Mouse (Mus musculus) hindbrain, embryonic 10.5 days (tissue): Measurements from ENCODE around the gene Prkcsh. TPM values are rescaled to one million over a fixed set of nuclear protein-coding genes. Genes with fewer than 3 reads are reported as not detected.

Experiments used
- DNase-seq: peaks from one replicate; pipeline ENCODE4 v3.0.0-alpha.2; 2017; ENCODE audit warnings: low spot score
- H3K27ac ChIP-seq: fragments of 300-500 bp; sonication (generic); 2 replicates; pipeline ENCODE4 v1.5.1; 2016; ENCODE audit warnings: mild to moderate bottlenecking, moderate library complexity
- H3K27me3 ChIP-seq: fragments of 300-500 bp; sonication (generic); 2 replicates; pipeline ENCODE4 v1.6.1; 2016; ENCODE audit warnings: mild to moderate bottlenecking; ENCODE audit not compliant: poor library complexity, insufficient read depth, severe bottlenecking
- H3K36me3 ChIP-seq: fragments of 300-500 bp; sonication (generic); 2 replicates; pipeline ENCODE4 v1.6.1; 2016; ENCODE audit warnings: mild to moderate bottlenecking, moderate library complexity
- H3K4me1 ChIP-seq: fragments of 300-500 bp; sonication (generic); replicated peaks from 2 replicates; pipeline ENCODE4 v1.6.1; 2016; ENCODE audit warnings: mild to moderate bottlenecking
- H3K4me3 ChIP-seq: fragments of 300-500 bp; sonication (generic); 2 replicates; pipeline ENCODE4 v1.5.1; 2016; ENCODE audit warnings: mild to moderate bottlenecking, moderate library complexity
- H3K9me3 ChIP-seq: fragments of 300-500 bp; sonication (generic); 2 replicates; pipeline ENCODE4 v1.6.1; 2016; ENCODE audit warnings: mild to moderate bottlenecking, moderate library complexity
- WGBS: fragments of 180-500 bp; shearing (Covaris S2); methylation state at CpG from one replicate; pipeline ENCODE4 v1.1.7; 2016; 5-methylcytosine and 5-hydroxymethylcytosine counted together
- polyA plus RNA-seq: library from polyadenylated mRNA; unstranded; fragments of >200 nt; fragmentation: Nextera tagmentation; extraction: Ambion mirVana; gene quantifications from 2 replicates; pipeline ENCODE4 v1.2.1, GENCODE M21; 2016

Prkcsh gene
- polyA plus RNA-seq, 1 experiment from 2014 or later, result 115 TPM

- Histone ChIP-seq H3K27me3 (peaks cover 6% of the 10 kb centered on the region; the same call in 1 of the 2 replicates), H3K9me3 (no peaks in the 10 kb centered on the region), H3K4me3 (peak overlapping the region; percentile 0; the same call in 1 of the 2 replicates), H3K4me1 (peaks cover 70% of the 10 kb centered on the region), H3K36me3 (peaks cover 86% of the 10 kb centered on the region), H3K27ac (peak overlapping the region; percentile 73)
- peak; percentile 76 for DNase-seq
- WGBS, result 29% methylated on average over 7 of the region's 7 CpGs
Observed at GRCm38 (mm10) chr9:22028467-22028866, 25.9 kb downstream of the Prkcsh start.

DNA sequence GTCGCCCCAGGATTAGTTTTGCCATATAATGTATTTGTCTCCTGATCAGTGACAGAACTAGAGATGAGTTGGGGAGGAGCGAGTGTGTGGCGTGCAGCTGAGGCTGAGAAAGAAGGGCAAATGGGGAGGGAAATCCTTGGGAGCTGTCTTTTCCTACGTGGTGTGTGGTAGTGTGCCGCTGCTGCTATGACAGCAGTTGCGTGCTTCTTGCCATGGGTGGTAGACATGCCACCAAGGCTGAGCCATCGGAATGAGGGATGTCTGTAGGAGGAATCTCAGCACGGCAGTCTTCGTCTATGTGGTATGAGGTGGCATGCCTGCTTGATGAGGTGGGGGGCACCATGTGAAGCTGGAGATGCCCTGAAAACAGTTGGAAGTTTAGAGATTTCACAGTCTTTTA is 27.8 kb downstream of the Prkcsh start:
- no peak for DNase-seq
- Histone ChIP-seq H3K36me3 (peaks cover 85% of the 10 kb centered on the region), H3K9me3 (no peaks in the 10 kb centered on the region), H3K4me3 (no peak overlapping the region), H3K4me1 (peaks cover 67% of the 10 kb centered on the region), H3K27me3 (peaks cover 6% of the 10 kb centered on the region; the same call in 1 of the 2 replicates), H3K27ac (no peak overlapping the region; the same call in 1 of the 2 replicates)
- 92% methylated on average over 9 of the region's 9 CpGs for WGBS

DNA sequence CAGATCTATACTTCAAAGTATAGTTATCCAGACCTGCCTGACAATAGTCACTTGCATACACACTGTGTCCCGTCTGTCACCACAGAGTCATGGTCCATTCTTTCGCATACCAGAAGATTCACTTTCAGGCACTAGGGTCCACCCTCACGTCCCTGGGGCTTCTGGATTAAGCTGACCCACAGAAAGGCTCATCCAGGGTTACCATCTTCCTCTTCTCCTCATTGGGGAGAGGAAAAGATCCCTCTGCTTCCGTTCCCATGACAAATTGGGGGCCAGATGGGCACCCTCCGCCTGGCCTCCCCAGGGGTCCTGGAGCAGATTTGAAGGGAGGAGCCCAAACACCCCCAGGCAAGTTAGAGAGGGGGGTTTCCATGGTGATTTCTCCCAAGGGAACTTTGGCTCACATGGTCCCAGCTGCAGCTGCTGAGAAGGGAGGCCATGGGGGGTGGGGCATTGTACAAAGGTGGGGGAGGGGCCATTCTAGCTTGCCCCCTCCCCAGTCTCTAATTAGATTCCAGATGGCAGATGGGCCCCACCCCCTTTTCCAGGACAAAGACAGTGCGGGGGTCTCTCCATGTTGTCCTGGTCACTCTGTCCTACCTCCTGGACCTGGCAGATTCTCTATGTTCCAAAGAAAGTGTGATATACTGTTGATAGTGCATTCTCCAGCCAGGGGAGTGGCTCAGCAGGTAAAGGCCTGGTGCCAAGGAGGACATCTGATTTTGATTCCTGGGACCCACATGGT is 32.9 kb downstream of the Prkcsh start:
- Histone ChIP-seq H3K4me3 (no peak overlapping the region), H3K27ac (peak overlapping the region; percentile 85), H3K27me3 (no peaks in the 10 kb centered on the region), H3K4me1 (peaks cover 37% of the 10 kb centered on the region), H3K9me3 (0 out of 2 replicates have a peak, but pooled peaks cover 2% of the 10 kb centered on the region), H3K36me3 (peaks cover 71% of the 10 kb centered on the region)
- 40% methylated on average over 6 of the region's 6 CpGs for WGBS
- peak; percentile 66 for DNase-seq

- 86% methylated on average over 10 of the region's 10 CpGs for WGBS
- no peak for DNase-seq
- H3K4me3 ChIP-seq, result no peak overlapping the region
Observed at GRCm38 (mm10) chr9:22037826-22038225, 35.2 kb downstream of the Prkcsh start.

GRCm38 (mm10) chr9:22041832-22042231 is 39.2 kb downstream of the Prkcsh start:
- Histone ChIP-seq H3K4me1 (peaks cover 11% of the 10 kb centered on the region; the same call in 1 of the 2 replicates), H3K36me3 (peaks cover 20% of the 10 kb centered on the region), H3K4me3 (no peak overlapping the region), H3K27ac (no peak overlapping the region), H3K9me3 (0 out of 2 replicates have a peak, but pooled peaks cover 3% of the 10 kb centered on the region), H3K27me3 (no peaks in the 10 kb centered on the region)
- no peak for DNase-seq
- WGBS, result 76% methylated on average over 2 of the region's 2 CpGs

More at GRCm38 (mm10) chr9:22037826-22038225, 35.2 kb downstream of the Prkcsh start:
- Histone ChIP-seq H3K9me3 (0 out of 2 replicates have a peak, but pooled peaks cover 3% of the 10 kb centered on the region), H3K27me3 (no peaks in the 10 kb centered on the region), H3K36me3 (peaks cover 50% of the 10 kb centered on the region), H3K4me1 (peaks cover 35% of the 10 kb centered on the region), H3K27ac (no peak overlapping the region)

GRCm38 (mm10) chr9:22047329-22047728 is 44.7 kb downstream of the Prkcsh start:
- DNase-seq, result no peak
- Histone ChIP-seq H3K4me3 (no peak overlapping the region), H3K27me3 (peaks cover 34% of the 10 kb centered on the region), H3K27ac (peak overlapping the region; percentile 67; the same call in 1 of the 2 replicates), H3K36me3 (0 out of 2 replicates have a peak, but pooled peaks cover 7% of the 10 kb centered on the region), H3K9me3 (no peaks in the 10 kb centered on the region), H3K4me1 (peaks cover 62% of the 10 kb centered on the region)
- 61% methylated on average over 9 of the region's 9 CpGs for WGBS

- Histone ChIP-seq H3K4me3 (peak overlapping the region; percentile 84), H3K4me1 (peaks cover 63% of the 10 kb centered on the region), H3K36me3 (0 out of 2 replicates have a peak, but pooled peaks cover 2% of the 10 kb centered on the region), H3K27ac (peak overlapping the region; percentile 94), H3K27me3 (peaks cover 51% of the 10 kb centered on the region), H3K9me3 (no peaks in the 10 kb centered on the region)
- WGBS, result 72% methylated on average over 11 of the region's 11 CpGs
- no peak for DNase-seq
Observed at GRCm38 (mm10) chr9:22049315-22049714, 46.7 kb downstream of the Prkcsh start.

- Histone ChIP-seq H3K27ac (peak overlapping the region; percentile 94), H3K36me3 (no peaks in the 10 kb centered on the region), H3K4me3 (peak overlapping the region; percentile 84), H3K4me1 (peaks cover 65% of the 10 kb centered on the region), H3K9me3 (no peaks in the 10 kb centered on the region), H3K27me3 (peaks cover 55% of the 10 kb centered on the region)
- WGBS, result 42% methylated on average over 4 of the region's 4 CpGs
- DNase-seq, result peak; percentile 57
Observed at GRCm38 (mm10) chr9:22049721-22050270, 47.2 kb downstream of the Prkcsh start.

DNA sequence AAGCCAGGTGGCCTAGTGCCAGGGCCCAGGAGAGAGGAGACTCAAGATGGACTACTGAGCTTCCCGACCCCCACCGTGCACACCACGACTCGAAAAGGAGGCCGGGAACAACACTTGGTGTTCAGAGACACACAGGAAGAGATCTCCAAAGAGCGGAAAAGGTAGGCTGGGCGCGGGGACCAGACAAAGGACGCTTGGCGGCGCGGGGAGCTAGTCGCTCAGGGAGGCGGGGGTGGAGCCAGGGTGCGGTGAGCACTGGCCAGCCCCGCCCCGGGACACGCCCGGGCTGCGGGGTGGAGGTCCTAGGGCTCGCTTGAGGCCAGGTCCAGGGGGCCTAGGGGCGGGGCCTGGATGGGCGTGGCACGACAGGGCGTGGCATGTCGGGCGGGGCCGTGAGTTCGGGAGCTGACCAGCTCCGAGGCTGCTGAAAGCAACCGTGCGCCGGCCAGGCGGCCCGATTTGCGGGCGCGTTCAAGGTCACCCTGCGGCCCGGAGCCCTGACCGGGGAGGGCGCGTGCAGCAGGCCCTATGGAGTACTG is 47.8 kb downstream of the Prkcsh start:
- Histone ChIP-seq H3K4me1 (peaks cover 66% of the 10 kb centered on the region), H3K36me3 (no peaks in the 10 kb centered on the region), H3K4me3 (peak overlapping the region; percentile 84), H3K27ac (peak overlapping the region; percentile 94), H3K27me3 (peaks cover 58% of the 10 kb centered on the region), H3K9me3 (no peaks in the 10 kb centered on the region)
- peak; percentile 87 for DNase-seq
- WGBS, result under 1% methylated on average over 43 of the region's 43 CpGs

DNA sequence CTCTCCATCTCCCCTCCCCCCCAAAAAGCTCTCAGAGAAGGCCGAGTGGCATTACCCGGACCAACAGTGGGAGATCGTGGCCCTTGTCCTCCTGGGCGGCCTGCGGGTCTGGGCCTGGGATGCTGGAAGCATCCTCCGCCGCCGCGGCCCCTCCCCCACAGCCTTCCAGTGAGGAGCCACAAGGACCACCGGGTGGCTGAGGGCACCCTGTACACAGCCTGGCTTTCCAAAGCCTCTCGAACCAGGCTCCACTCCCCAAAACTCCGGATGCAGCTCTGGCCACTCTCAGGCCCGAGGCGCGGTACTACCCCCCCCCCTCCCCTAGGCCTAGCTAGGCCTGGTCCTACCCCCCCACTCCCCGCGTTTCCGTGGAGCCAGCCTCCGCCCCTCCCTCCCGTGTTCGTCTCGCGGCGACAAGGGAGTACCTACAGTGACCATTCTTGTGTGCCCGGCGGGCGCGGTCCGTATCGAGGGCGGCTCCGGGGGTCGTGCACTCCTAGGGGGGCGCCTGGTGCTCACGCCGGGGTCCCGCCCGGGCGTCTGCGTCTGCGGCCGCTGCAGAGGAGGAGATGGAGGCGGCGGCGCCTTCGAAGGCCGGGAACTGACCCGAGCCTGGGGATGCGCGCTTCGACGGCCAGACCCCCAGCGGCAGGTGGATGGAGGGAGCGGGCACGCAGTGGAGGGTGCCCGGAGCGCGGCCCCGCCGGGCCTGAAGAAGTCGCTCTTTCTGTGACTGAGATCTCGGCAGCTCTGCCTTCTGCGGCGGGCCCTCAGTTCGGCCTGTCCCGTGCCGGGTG is 48.8 kb downstream of the Prkcsh start:
- no peaks in the 10 kb centered on the region for H3K9me3 ChIP-seq
- H3K36me3 ChIP-seq, result no peaks in the 10 kb centered on the region; the same call in 1 of the 2 replicates
- H3K27me3 ChIP-seq, result peaks cover 68% of the 10 kb centered on the region
- 1% methylated on average over 66 of the region's 67 CpGs for WGBS
- peak overlapping the region; percentile 84 for H3K4me3 ChIP-seq
- H3K27ac ChIP-seq, result peak overlapping the region; percentile 94
- no peak for DNase-seq
- peaks cover 71% of the 10 kb centered on the region for H3K4me1 ChIP-seq

DNA sequence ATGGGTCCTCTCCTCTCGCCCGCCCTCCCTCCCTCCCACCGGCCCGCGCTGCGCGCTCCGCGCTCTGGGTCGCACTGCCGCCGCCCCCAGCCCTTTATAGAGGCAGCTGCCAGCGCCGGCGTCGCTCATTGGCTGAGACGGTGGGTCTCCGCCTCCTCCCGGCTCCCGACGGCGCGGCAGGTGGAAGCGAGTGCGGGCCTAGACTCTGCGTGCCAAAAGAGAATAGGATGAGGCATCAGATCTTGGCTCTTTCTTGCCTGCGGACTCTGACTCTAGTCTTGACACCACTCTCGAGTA is 49.3 kb downstream of the Prkcsh start, which contains the start of gene Elavl3:
Gene Elavl3, minus strand, starts transcription at position 66 of the 297 bp plus-strand sequence.
- peak; percentile 85 for DNase-seq
- under 1% methylated on average over 27 of the region's 28 CpGs for WGBS
- peak within 1 kb of the TSS; percentile 94 for H3K27ac ChIP-seq
- H3K9me3 ChIP-seq, result no peaks in the 10 kb centered on the region
- peak within 1 kb of the TSS; percentile 84 for H3K4me3 ChIP-seq
- H3K36me3 ChIP-seq, result peaks cover 2% of the 10 kb centered on the region
- peaks cover 68% of the 10 kb centered on the region for H3K27me3 ChIP-seq
- H3K4me1 ChIP-seq, result peaks cover 70% of the 10 kb centered on the region

DNA sequence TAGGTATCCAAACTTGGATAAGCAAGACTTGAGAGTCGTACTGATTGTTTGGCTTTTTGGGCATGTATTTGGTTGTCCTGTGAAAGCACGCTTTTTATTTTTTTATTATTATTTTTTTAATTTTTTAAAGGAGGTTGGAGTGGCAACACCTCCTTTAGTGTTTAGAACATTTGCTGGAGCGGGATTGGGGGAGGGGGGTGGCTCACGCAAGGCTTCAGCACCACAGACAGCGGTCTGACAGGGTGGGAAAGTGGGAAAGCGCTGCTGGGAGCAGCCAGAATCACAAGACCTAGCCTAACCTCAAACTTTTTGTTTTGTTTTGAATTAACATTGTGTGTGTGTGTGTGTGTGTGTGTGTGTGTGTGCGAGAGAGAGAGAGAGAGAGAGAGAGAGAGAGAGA is 51.1 kb downstream of the Prkcsh start:
- Histone ChIP-seq H3K4me1 (peaks cover 53% of the 10 kb centered on the region), H3K27me3 (peaks cover 68% of the 10 kb centered on the region), H3K27ac (no peak overlapping the region), H3K9me3 (no peaks in the 10 kb centered on the region), H3K4me3 (no peak overlapping the region), H3K36me3 (peaks cover 20% of the 10 kb centered on the region)
- DNase-seq, result peak; percentile 39
- 35% methylated on average over 7 of the region's 7 CpGs for WGBS
